20 mouse cellular contexts compared by ENCODE assay signal in the genomic region with DNA sequence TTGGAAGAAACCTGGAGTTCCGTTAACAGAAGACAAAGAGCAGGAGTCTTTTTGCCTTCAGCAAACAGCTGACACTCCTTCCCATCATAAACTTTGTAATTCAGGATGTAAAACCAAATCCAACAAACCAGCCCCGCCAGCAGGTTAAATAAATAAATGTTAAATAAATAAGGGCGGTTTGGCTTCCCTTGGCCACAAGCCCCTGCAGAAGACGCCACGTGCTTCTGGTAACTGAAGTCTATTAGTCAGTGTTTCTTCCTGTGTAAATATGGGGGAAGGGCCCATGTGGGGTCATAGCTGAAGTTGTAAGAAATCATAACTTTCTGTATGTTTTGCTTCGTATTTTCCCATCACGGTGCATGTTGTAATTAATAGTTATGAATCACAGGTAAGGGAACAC.
"Had no signal": no experiment of that assay in that cellular context is flagged by ENCODE, and none has a peak within 500 bp of the region (broad histone marks: within the 10 kb centered on the region; RNA-seq: fewer than 3 reads in every experiment).

No protein-coding gene starts in this region.

- H3K4me2 ChIP-seq: limb, embryonic 12.5 days; limb, embryonic 15.5 days; liver, embryonic 13.5 days; midbrain, embryonic 12.5 days; midbrain, embryonic 15.5 days; neural tube, embryonic 13.5 days; stomach, embryonic 15.5 days had no signal

- H3K36me3 ChIP-seq: limb, embryonic 12.5 days; limb, embryonic 15.5 days; liver, embryonic 13.5 days; midbrain, embryonic 12.5 days; midbrain, embryonic 15.5 days; neural tube, embryonic 13.5 days; stomach, embryonic 15.5 days had no signal

- DNase-seq: kidney, adult 11 months; kidney, adult 8-10 months; kidney, postnatal 14 days; kidney, postnatal 4 days; left cerebral cortex, postnatal 4 days; liver, embryonic 13.5 days; lung, adult 2 months; lung, postnatal 14 days; retina, postnatal 1 day; right cerebral cortex, postnatal 25 days; spleen, adult 18-20 months; thymus, postnatal 25 days had no signal

- H3K4me3 ChIP-seq: limb, embryonic 12.5 days; limb, embryonic 15.5 days; liver, embryonic 13.5 days; midbrain, embryonic 12.5 days; midbrain, embryonic 15.5 days; myocyte; neural tube, embryonic 13.5 days; stomach, embryonic 15.5 days had no signal

- H3K27me3 ChIP-seq: limb, embryonic 12.5 days; limb, embryonic 15.5 days; liver, embryonic 13.5 days; midbrain, embryonic 12.5 days; midbrain, embryonic 15.5 days; neural tube, embryonic 13.5 days; stomach, embryonic 15.5 days had no signal

- H3K27ac ChIP-seq: limb, embryonic 12.5 days; limb, embryonic 15.5 days; liver, embryonic 13.5 days; macrophage; midbrain, embryonic 12.5 days; midbrain, embryonic 15.5 days; neural tube, embryonic 13.5 days; stomach, embryonic 15.5 days had no signal

- H3K9me3 ChIP-seq: limb, embryonic 12.5 days; limb, embryonic 15.5 days; midbrain, embryonic 12.5 days; midbrain, embryonic 15.5 days; neural tube, embryonic 13.5 days; stomach, embryonic 15.5 days had no signal

- H3K4me1 ChIP-seq: limb, embryonic 12.5 days; liver, embryonic 13.5 days; neural tube, embryonic 13.5 days had no signal

- ATAC-seq: midbrain, embryonic 15.5 days had no signal

- H3K9ac ChIP-seq: limb, embryonic 12.5 days; limb, embryonic 15.5 days; liver, embryonic 13.5 days; midbrain, embryonic 12.5 days; midbrain, embryonic 15.5 days; neural tube, embryonic 13.5 days; stomach, embryonic 15.5 days had no signal
